ENCODE assay signal across 8 mouse cellular contexts in genomic region chr8:75093399-75094156, GRCm38 (mm10). TPM values are rescaled to one million over a fixed set of nuclear protein-coding genes. Genes with fewer than 3 reads are reported as not detected.
DNase-seq lines count a peak whose midpoint lies in the region; ATAC-seq lines count a peak whose summit lies in the region.

Hmox1 (plus strand) TSS chr8:75093621.

- H3K4me3 ChIP-seq in megakaryocyte, embryonic 14.5 days (replicated peaks), result peak within 1 kb of the TSS; percentile 91

- H3K36me3 ChIP-seq in megakaryocyte, embryonic 14.5 days (replicated peaks; ENCODE audit: low read length), result peaks cover 32% of the 10 kb centered on the region

- intact Hi-C loops in gastrocnemius, postnatal 14 days (cut with DNase I; ENCODE audit: low total_unique reads), result no loop called here

- H3K4me1 ChIP-seq in megakaryocyte, embryonic 14.5 days, result peaks cover 64% of the 10 kb centered on the region

- ATAC-seq in inflammation-experienced regulatory T-cells, adult 6 months, result peak; percentile 96

- H3K9me3 ChIP-seq in megakaryocyte, embryonic 14.5 days, result peaks cover 2% of the 10 kb centered on the region; the same call in 1 of the 2 replicates

- peaks cover 21% of the 10 kb centered on the region for H3K27me3 ChIP-seq in megakaryocyte, embryonic 14.5 days (replicated peaks)

- peak; percentile 96 to 99 for DNase-seq in adrenal gland, adult (ENCODE audit: inconsistent age in 2 of 2, low spot score in 1 of 2)
- peak; percentile 95 for DNase-seq in embryo, embryonic 11 days
- DNase-seq in gastrocnemius, postnatal 14 days, result peak; percentile 95
- DNase-seq in left cerebral cortex, adult 9 months (ENCODE audit: low spot score in 2 of 2), result peak; percentile 72 to 91
- DNase-seq in right cerebral cortex, adult 2 months (ENCODE audit: low spot score in 2 of 2), result peak; percentile 84 to 92
- DNase-seq in urinary bladder, postnatal 10 days (ENCODE audit: low spot score), result peak; percentile 81

RNA-seq across cellular contexts. Expression of gene Hmox1, which starts in this region (rescaled TPM):
- total RNA-seq in gastrocnemius, postnatal 14 days (2021), result 10 to 100 TPM; 12.2 to 13.8 TPM
- 1 to 10 TPM; 6.3 to 8.2 (median 7.8) TPM for polyA plus RNA-seq in inflammation-experienced regulatory T-cells, adult 6 months (2017; shearing (Covaris generic))
- polyA plus RNA-seq in megakaryocyte, embryonic 14.5 days (2012; ENCODE audit: insufficient read depth, low replicate concordance), result 17.6 and 46.0 TPM in 2 replicates

Comparison
In these comparisons a context has a peak if more than half of its experiments do, and no peak if none do; other contexts are left out.
1. Peak in every context shown above with its lines: DNase-seq, ATAC-seq and H3K4me3 ChIP-seq.